Mouse (Mus musculus) heart, postnatal 0 days (tissue): ENCODE data around the gene Rab10. TPM values are rescaled to one million over a fixed set of nuclear protein-coding genes. Genes with fewer than 3 reads are reported as not detected.

ENCODE experiments used
- ATAC-seq: fragments of 200-750 bp; cut with Nextera tagmentation; 2 replicates; pipeline ENCODE4 v1.8.0; 2017; ENCODE audit warnings: low read depth, moderate number of reproducible peaks, moderate library complexity; ENCODE audit not compliant: insufficient read depth
- DNase-seq: peaks from one replicate; pipeline ENCODE4 v3.0.0-alpha.2; 2016; ENCODE audit warnings: low spot score
- H3K27ac ChIP-seq: fragments of 300-500 bp; sonication (generic); 2 replicates; pipeline ENCODE4 v1.5.1; 2014; ENCODE audit warnings: low read depth, mild to moderate bottlenecking
- H3K27me3 ChIP-seq: fragments of 300-500 bp; sonication (generic); 2 replicates; pipeline ENCODE4 v1.6.1; 2014; ENCODE audit warnings: low read length, mixed read lengths; ENCODE audit not compliant: control insufficient read depth, insufficient read depth
- H3K36me3 ChIP-seq: fragments of 300-500 bp; sonication (generic); replicated peaks from 2 replicates; pipeline ENCODE4 v1.6.1; 2014; ENCODE audit warnings: low read length, mixed read lengths; ENCODE audit not compliant: control insufficient read depth, insufficient read depth
- H3K4me1 ChIP-seq: fragments of 300-500 bp; sonication (generic); 2 replicates; pipeline ENCODE4 v1.6.1; 2014; ENCODE audit warnings: antibody characterized with exemption; ENCODE audit not compliant: control insufficient read depth, insufficient read depth
- H3K4me2 ChIP-seq: fragments of 300-500 bp; sonication (generic); 2 replicates; pipeline ENCODE4 v1.6.1; 2014; ENCODE audit warnings: low read depth, mild to moderate bottlenecking, low read length, moderate library complexity
- H3K4me3 ChIP-seq: fragments of 300-500 bp; sonication (generic); 2 replicates; pipeline ENCODE4 v1.5.1; 2014; ENCODE audit warnings: low read depth, low read length
- H3K9ac ChIP-seq: fragments of 300-500 bp; sonication (generic); replicated peaks from 2 replicates; pipeline ENCODE4 v1.6.1; 2014; ENCODE audit warnings: low read depth, low read length, mixed read lengths
- H3K9me3 ChIP-seq: fragments of 300-500 bp; sonication (generic); replicated peaks from 2 replicates; pipeline ENCODE4 v1.6.1; 2016; ENCODE audit warnings: low read length; ENCODE audit not compliant: control insufficient read depth
- CTCF ChIP-seq: IDR thresholded peaks from 2 replicates; pipeline ENCODE4 v1.5.1; 2016; ENCODE audit warnings: antibody characterized with exemption, control low read depth, low read depth
- EP300 ChIP-seq: IDR thresholded peaks from 2 replicates; pipeline ENCODE4 v1.6.1; 2016; ENCODE audit warnings: antibody characterized with exemption, low read depth
- WGBS: fragments of 180-500 bp; shearing (Covaris S2); extraction: QIAGEN DNeasy Blood & Tissue Kit; methylation state at CpG from one replicate; pipeline ENCODE4 v1.1.7; 2014; 5-methylcytosine and 5-hydroxymethylcytosine counted together
- polyA plus RNA-seq: library from polyadenylated mRNA; unstranded; fragments of >200 nt; fragmentation: Nextera tagmentation; extraction: Ambion mirVana; gene quantifications from 2 replicates; pipeline ENCODE4 v1.2.1, GENCODE M21; 2015
- total RNA-seq: library from RNA; depleted of rRNA; stranded (reverse); fragments of >200 nt; gene quantifications from 2 replicates; pipeline ENCODE4 v1.2.3, GENCODE M21; 2014; ENCODE audit warnings: low replicate concordance

The Rab10 gene
- total and polyA plus RNA-seq, 2 experiments from 2014 or later = 56.2 to 91.4 TPM

DNA sequence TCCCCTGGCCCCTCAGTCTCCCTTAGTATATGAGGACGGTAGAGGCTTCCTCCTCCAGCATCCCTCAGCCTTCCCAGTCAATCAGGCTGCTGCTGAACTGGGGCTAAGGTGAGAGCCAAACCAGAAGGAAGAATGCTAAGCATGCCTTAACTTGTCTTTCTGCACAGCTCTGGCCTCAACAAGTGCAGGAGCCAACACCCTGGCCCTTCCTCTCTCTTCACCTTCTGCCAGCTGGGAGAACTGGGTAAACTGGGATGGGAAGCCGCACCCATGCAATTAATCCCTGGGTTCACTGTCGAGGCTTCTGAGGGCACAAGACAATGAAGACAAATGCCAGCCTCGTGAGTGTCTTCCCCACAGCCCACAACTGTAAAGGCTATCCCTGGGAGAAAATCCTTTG lies 19.9 kb upstream of the Rab10 start:
- Histone ChIP-seq H3K9ac (no peak overlapping the region), H3K27ac (no peak overlapping the region), H3K4me2 (no peak overlapping the region), H3K4me1 (no peaks in the 10 kb centered on the region), H3K4me3 (no peak overlapping the region), H3K9me3 (no peaks in the 10 kb centered on the region), H3K27me3 (no peaks in the 10 kb centered on the region), H3K36me3 (no peaks in the 10 kb centered on the region)
- TF ChIP-seq EP300 (no peak), CTCF (no peak)
- no peak for ATAC-seq
- no peak for DNase-seq
- WGBS = 54% methylated on average over 4 of the region's 4 CpGs

GRCm38 (mm10) chr12:3325232-3325631 lies 15.5 kb upstream of the Rab10 start:
- Histone ChIP-seq H3K4me1 (no peaks in the 10 kb centered on the region), H3K9me3 (no peaks in the 10 kb centered on the region), H3K9ac (no peak overlapping the region), H3K4me2 (no peak overlapping the region), H3K27me3 (no peaks in the 10 kb centered on the region), H3K4me3 (no peak overlapping the region), H3K36me3 (no peaks in the 10 kb centered on the region), H3K27ac (no peak overlapping the region)
- WGBS = 75% methylated on average over 2 of the region's 2 CpGs
- ATAC-seq = no peak
- no peak for TF ChIP-seq CTCF
- no peak for TF ChIP-seq EP300
- DNase-seq = no peak

- WGBS = 53% methylated on average over 6 of the region's 6 CpGs
- ATAC-seq = no peak
- H3K36me3 ChIP-seq = no peaks in the 10 kb centered on the region
- H3K9ac ChIP-seq = no peak overlapping the region
- no peaks in the 10 kb centered on the region for H3K9me3 ChIP-seq
- H3K27ac ChIP-seq = no peak overlapping the region
- TF ChIP-seq EP300 (no peak), CTCF (no peak)
- DNase-seq = no peak
- no peaks in the 10 kb centered on the region for H3K27me3 ChIP-seq
- no peak overlapping the region for H3K4me2 ChIP-seq
- H3K4me1 ChIP-seq = no peaks in the 10 kb centered on the region
- H3K4me3 ChIP-seq = no peak overlapping the region
Observed at GRCm38 (mm10) chr12:3323241-3323640, 13.5 kb upstream of the Rab10 start.

DNA sequence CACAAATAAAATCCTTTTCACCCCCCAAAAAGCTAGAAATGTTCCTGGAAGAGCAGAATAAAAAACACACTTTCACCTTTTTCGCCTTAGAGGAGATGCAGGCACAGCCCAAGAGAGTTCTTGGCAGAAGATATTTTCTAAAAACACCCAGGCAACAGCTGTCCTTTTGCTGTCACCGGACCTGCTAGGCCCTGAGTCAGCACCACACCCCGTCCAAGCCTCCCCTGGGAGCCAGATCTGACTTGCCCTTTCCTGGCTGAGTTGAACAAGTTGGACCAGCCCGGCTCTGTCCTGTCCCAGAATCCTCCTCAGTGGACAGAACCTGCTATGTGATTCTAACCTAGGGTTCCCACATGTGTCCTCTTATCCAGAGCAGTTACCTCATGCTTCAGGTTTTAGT lies 9.6 kb upstream of the Rab10 start:
- DNase-seq (no peak), ATAC-seq (no peak)
- Histone ChIP-seq H3K9me3 (no peaks in the 10 kb centered on the region), H3K27me3 (no peaks in the 10 kb centered on the region), H3K9ac (no peak overlapping the region), H3K4me2 (no peak overlapping the region), H3K27ac (no peak overlapping the region), H3K4me3 (no peak overlapping the region), H3K4me1 (no peaks in the 10 kb centered on the region), H3K36me3 (no peaks in the 10 kb centered on the region)
- WGBS = 60% methylated on average over 4 of the region's 4 CpGs
- TF ChIP-seq EP300 (no peak), CTCF (no peak)

DNA sequence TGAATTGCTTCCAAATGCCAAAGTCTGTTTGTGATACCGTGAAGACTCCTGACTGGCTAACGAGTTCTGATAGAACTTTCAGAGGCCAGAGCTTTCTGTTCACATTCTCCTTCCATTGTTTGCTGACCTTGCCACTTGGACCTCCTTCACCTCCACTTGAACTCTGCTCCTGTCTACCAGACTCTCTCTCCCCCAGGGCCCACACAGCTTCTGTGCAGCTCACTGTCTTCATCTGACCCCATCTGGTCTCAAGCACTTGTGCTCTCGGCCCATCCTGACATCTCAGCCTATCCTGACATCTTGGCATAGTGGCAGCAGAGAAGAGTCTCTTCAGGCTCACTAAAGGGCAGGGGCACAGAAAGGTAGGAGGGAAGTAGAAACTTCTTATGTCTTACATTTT lies 7.2 kb upstream of the Rab10 start:
- Histone ChIP-seq H3K9ac (no peak overlapping the region), H3K36me3 (no peaks in the 10 kb centered on the region), H3K9me3 (no peaks in the 10 kb centered on the region), H3K4me2 (no peak overlapping the region), H3K4me3 (no peak overlapping the region), H3K4me1 (no peaks in the 10 kb centered on the region), H3K27ac (no peak overlapping the region), H3K27me3 (no peaks in the 10 kb centered on the region)
- ATAC-seq (no peak), DNase-seq (no peak)
- 59% methylated on average over 3 of the region's 3 CpGs for WGBS
- no peak for TF ChIP-seq CTCF
- no peak for TF ChIP-seq EP300

GRCm38 (mm10) chr12:3316083-3316482 lies 6.3 kb upstream of the Rab10 start:
- WGBS = 9% methylated on average over 2 of the region's 2 CpGs
- no peaks in the 10 kb centered on the region for H3K4me1 ChIP-seq
- no peak overlapping the region for H3K4me3 ChIP-seq
- H3K27me3 ChIP-seq = no peaks in the 10 kb centered on the region
- no peaks in the 10 kb centered on the region for H3K9me3 ChIP-seq
- no peak for TF ChIP-seq CTCF
- TF ChIP-seq EP300 = no peak
- H3K4me2 ChIP-seq = no peak overlapping the region
- no peak overlapping the region for H3K9ac ChIP-seq
- no peaks in the 10 kb centered on the region for H3K36me3 ChIP-seq
- DNase-seq (peak; percentile 26), ATAC-seq (0 out of 2 replicates have a peak, but pooled peaks have one; percentile 47)
- no peak overlapping the region for H3K27ac ChIP-seq
